Mouse (Mus musculus): ENCODE results near the gene Smu1.
"Not testable (repeated sequence)": the region's sequence is repeated elsewhere in the genome, so short reads cannot be mapped to it uniquely, and the experiment has no call there.

Smu1 gene

GRCm38 (mm10) chr4:40757780-40758420, at the start of gene Smu1:
Smu1 (minus strand) TSS chr4:40757923.
- DNase-seq (ENCODE audit: low read depth): peak; percentile 98

GRCm38 (mm10) chr4:40807382-40807781, 49.7 kb upstream of the Smu1 start:
- DNase-seq (ENCODE audit: low read depth): no peak

GRCm38 (mm10) chr4:40805401-40805800, 47.7 kb upstream of the Smu1 start:
- no peak for DNase-seq (ENCODE audit: low read depth)

- no peak for DNase-seq (ENCODE audit: low read depth)
Observed at GRCm38 (mm10) chr4:40802787-40803186, 45.1 kb upstream of the Smu1 start.

- no peak for DNase-seq (ENCODE audit: low read depth)
Observed at GRCm38 (mm10) chr4:40801908-40802307, 44.2 kb upstream of the Smu1 start.

GRCm38 (mm10) chr4:40800873-40801272, 43.1 kb upstream of the Smu1 start:
- peak; percentile 48 for DNase-seq (ENCODE audit: low read depth)

- DNase-seq (ENCODE audit: low read depth): not testable (repeated sequence)
Observed at GRCm38 (mm10) chr4:40798833-40799555, 41.3 kb upstream of the Smu1 start.

GRCm38 (mm10) chr4:40795761-40796160, 38.0 kb upstream of the Smu1 start:
- no peak for DNase-seq (ENCODE audit: low read depth)

GRCm38 (mm10) chr4:40794320-40794719, 36.6 kb upstream of the Smu1 start:
- DNase-seq (ENCODE audit: low read depth): no peak

GRCm38 (mm10) chr4:40791176-40791575, 33.5 kb upstream of the Smu1 start:
- no peak for DNase-seq (ENCODE audit: low read depth)

GRCm38 (mm10) chr4:40786578-40786977, 28.9 kb upstream of the Smu1 start:
- DNase-seq (ENCODE audit: low read depth): no peak

- DNase-seq (ENCODE audit: low read depth): peak; percentile 56
Observed at GRCm38 (mm10) chr4:40785620-40786166, 28.0 kb upstream of the Smu1 start.

- DNase-seq (ENCODE audit: low read depth): no peak
Observed at GRCm38 (mm10) chr4:40784556-40785169, 26.9 kb upstream of the Smu1 start.

- DNase-seq (ENCODE audit: low read depth): no peak
Observed at GRCm38 (mm10) chr4:40783049-40783448, 25.3 kb upstream of the Smu1 start.

GRCm38 (mm10) chr4:40781797-40782495, 24.2 kb upstream of the Smu1 start:
- no peak for DNase-seq (ENCODE audit: low read depth)

GRCm38 (mm10) chr4:40781143-40781542, 23.4 kb upstream of the Smu1 start:
- DNase-seq (ENCODE audit: low read depth): no peak

GRCm38 (mm10) chr4:40778656-40779055, 20.9 kb upstream of the Smu1 start:
- no peak for DNase-seq (ENCODE audit: low read depth)

GRCm38 (mm10) chr4:40777116-40777515, 19.4 kb upstream of the Smu1 start:
- no peak for DNase-seq (ENCODE audit: low read depth)

GRCm38 (mm10) chr4:40776416-40776815, 18.7 kb upstream of the Smu1 start:
- DNase-seq (ENCODE audit: low read depth): no peak

GRCm38 (mm10) chr4:40774279-40775259, 16.8 kb upstream of the Smu1 start:
- DNase-seq (ENCODE audit: low read depth): peak; percentile 66

- DNase-seq (ENCODE audit: low read depth): no peak
Observed at GRCm38 (mm10) chr4:40759876-40760275, 2.2 kb upstream of the Smu1 start.

Data from c-Kit-positive CD71-positive TER-119-negative erythroid progenitor cells, embryonic 14.5 days (primary cell).